Mouse (Mus musculus): ENCODE measurements at regions not wholly inside any gene's neighbourhood (a gene's known extent, or its start where the extent isn't known, plus 50 kb on each side); places are given as distances from the start of the nearest gene placed in this dataset.

DNA sequence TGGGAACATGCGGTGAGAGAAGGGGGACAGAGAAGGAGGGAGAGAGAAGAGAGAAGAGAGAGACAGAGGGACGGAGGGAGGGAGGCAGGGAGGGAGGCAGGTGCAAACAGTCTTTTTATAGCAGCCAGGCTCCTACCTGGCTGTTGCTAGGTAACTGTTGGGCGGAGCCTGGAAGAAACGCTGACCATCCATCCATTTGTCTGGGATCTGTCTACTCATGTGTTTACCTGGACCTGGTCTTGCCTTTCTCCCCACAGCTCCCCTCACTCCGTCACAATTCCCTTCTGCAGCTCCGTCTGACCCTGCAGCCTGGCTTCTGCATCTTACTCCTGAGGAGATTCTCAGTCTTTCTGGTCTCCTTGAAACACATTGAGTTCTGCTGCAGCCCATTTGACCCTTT lies 144.5 kb downstream of the Ddx11 start:
- TF ChIP-seq POLR2A (IDR thresholded peaks at IDR 0.05; ENCODE audit: insufficient read length, low read depth) (no peak), E2F4 (IDR thresholded peaks at IDR 0.05; ENCODE audit: insufficient read depth) (no peak), POLR2AphosphoS2 (IDR thresholded peaks at IDR 0.05; ENCODE audit: insufficient read length, low read depth) (no peak)
